ENCODE assay signal across 27 mouse cellular contexts in genomic region chr6:74033811-74034210, GRCm38 (mm10).
"Had no signal": no experiment of that assay in that cellular context is flagged by ENCODE, and none has a peak within 500 bp of the region (broad histone marks: within the 10 kb centered on the region; RNA-seq: fewer than 3 reads in every experiment).

No protein-coding gene starts in this region.

- H3K9me3 ChIP-seq: heart, embryonic 13.5 days; heart, embryonic 15.5 days; hindbrain, embryonic 13.5 days; hindbrain, embryonic 15.5 days; kidney, embryonic 15.5 days; limb, embryonic 10.5 days; limb, embryonic 12.5 days; liver, embryonic 13.5 days; liver, embryonic 15.5 days had no signal

- H3K4me1 ChIP-seq: heart, embryonic 13.5 days; heart, embryonic 15.5 days; hindbrain, embryonic 13.5 days; hindbrain, embryonic 15.5 days; kidney, embryonic 15.5 days; limb, embryonic 10.5 days; limb, embryonic 12.5 days; liver, embryonic 13.5 days; liver, embryonic 15.5 days had no signal

- H3K4me3 ChIP-seq: heart, adult 2 months; heart, embryonic 13.5 days; heart, embryonic 15.5 days; hindbrain, embryonic 13.5 days; hindbrain, embryonic 15.5 days; kidney, embryonic 15.5 days; left cerebral cortex, adult 2 months; limb, embryonic 10.5 days; limb, embryonic 12.5 days; liver, embryonic 13.5 days; liver, embryonic 15.5 days had no signal

- H3K4me2 ChIP-seq: heart, embryonic 11.5 days; heart, embryonic 13.5 days; heart, embryonic 15.5 days; hindbrain, embryonic 13.5 days; hindbrain, embryonic 15.5 days; kidney, embryonic 15.5 days; limb, embryonic 12.5 days; liver, embryonic 11.5 days; liver, embryonic 13.5 days; liver, embryonic 15.5 days had no signal

- H3K27ac ChIP-seq: heart, adult 2 months; heart, embryonic 13.5 days; heart, embryonic 15.5 days; hindbrain, embryonic 13.5 days; hindbrain, embryonic 15.5 days; hindbrain, postnatal 0 days; kidney, embryonic 15.5 days; kidney, postnatal 0 days; left cerebral cortex, adult 2 months; limb, embryonic 10.5 days; limb, embryonic 12.5 days; liver, embryonic 13.5 days; liver, embryonic 15.5 days had no signal

- H3K27me3 ChIP-seq: heart, embryonic 13.5 days; heart, embryonic 15.5 days; hindbrain, embryonic 13.5 days; hindbrain, embryonic 15.5 days; kidney, embryonic 15.5 days; limb, embryonic 12.5 days; liver, embryonic 13.5 days; liver, embryonic 15.5 days had no signal

- DNase-seq: gastrocnemius, postnatal 10 days; gastrocnemius, postnatal 25 days; heart, adult 2 months; heart, postnatal 14 days; heart, postnatal 36 days; kidney, adult 11 months; kidney, adult 2 months; kidney, adult 9 months; kidney, postnatal 14 days; kidney, postnatal 36 days; liver; liver, embryonic 13.5 days; liver, postnatal 0 days had no signal

- H3K9ac ChIP-seq: heart, embryonic 13.5 days; heart, embryonic 15.5 days; hindbrain, embryonic 13.5 days; hindbrain, embryonic 15.5 days; kidney, embryonic 15.5 days; limb, embryonic 12.5 days; liver, embryonic 13.5 days; liver, embryonic 15.5 days; liver, postnatal 0 days had no signal

- ATAC-seq: hindbrain, postnatal 0 days; intestine, embryonic 16.5 days; liver, postnatal 0 days had no signal

- H3K36me3 ChIP-seq: heart, embryonic 13.5 days; heart, embryonic 15.5 days; hindbrain, embryonic 13.5 days; hindbrain, embryonic 15.5 days; kidney, embryonic 15.5 days; limb, embryonic 10.5 days; limb, embryonic 12.5 days; liver, embryonic 13.5 days; liver, embryonic 15.5 days had no signal
